Mouse (Mus musculus) forebrain, embryonic 16.5 days (tissue): ENCODE measurements around the gene Gm8439. TPM values are rescaled to one million over a fixed set of nuclear protein-coding genes. Genes with fewer than 3 reads are reported as not detected.

ENCODE experiments used
- ATAC-seq: fragments of 200-750 bp; cut with Nextera tagmentation; 2 replicates; pipeline ENCODE4 v1.8.0; 2017; ENCODE audit warnings: mild to moderate bottlenecking, moderate library complexity
- H3K27ac ChIP-seq: fragments of 300-500 bp; sonication (generic); 2 replicates; pipeline ENCODE4 v1.5.1; 2014; ENCODE audit warnings: low read length, control low read depth
- H3K27me3 ChIP-seq: fragments of 300-500 bp; sonication (generic); replicated peaks from 2 replicates; pipeline ENCODE4 v1.6.1; 2014; ENCODE audit warnings: low read length; ENCODE audit not compliant: control insufficient read depth, insufficient read depth
- H3K36me3 ChIP-seq: fragments of 300-500 bp; sonication (generic); 2 replicates; pipeline ENCODE4 v1.6.1; 2014; ENCODE audit not compliant: control insufficient read depth, insufficient read depth
- H3K4me1 ChIP-seq: fragments of 300-500 bp; sonication (generic); replicated peaks from 2 replicates; pipeline ENCODE4 v1.6.1; 2014; ENCODE audit warnings: low read length; ENCODE audit not compliant: control insufficient read depth, insufficient read depth
- H3K4me2 ChIP-seq: fragments of 300-500 bp; sonication (generic); 2 replicates; pipeline ENCODE4 v1.6.1; 2014; ENCODE audit warnings: mild to moderate bottlenecking, low read length, control low read depth
- H3K4me3 ChIP-seq: fragments of 300-500 bp; sonication (generic); replicated peaks from 2 replicates; pipeline ENCODE4 v1.5.1; 2014; ENCODE audit warnings: mild to moderate bottlenecking, low read length, control low read depth
- H3K9ac ChIP-seq: fragments of 300-500 bp; sonication (generic); replicated peaks from 2 replicates; pipeline ENCODE4 v1.6.1; 2014; ENCODE audit warnings: low read depth, low read length, control low read depth
- H3K9me3 ChIP-seq: fragments of 300-500 bp; sonication (generic); 2 replicates; pipeline ENCODE4 v1.6.1; 2016; ENCODE audit warnings: low read length; ENCODE audit not compliant: control insufficient read depth
- WGBS: fragments of 180-500 bp; shearing (Covaris S2); extraction: QIAGEN DNeasy Blood & Tissue Kit; methylation state at CpG from one replicate; pipeline ENCODE4 v1.1.7; 2014; 5-methylcytosine and 5-hydroxymethylcytosine counted together
- polyA plus RNA-seq: library from polyadenylated mRNA; unstranded; fragments of >200 nt; fragmentation: Nextera tagmentation; extraction: Ambion mirVana; gene quantifications from 2 replicates; pipeline ENCODE4 v1.2.1, GENCODE M21; 2015

Gm8439 gene
- polyA plus RNA-seq, 1 experiment from 2014 or later: not detected

DNA sequence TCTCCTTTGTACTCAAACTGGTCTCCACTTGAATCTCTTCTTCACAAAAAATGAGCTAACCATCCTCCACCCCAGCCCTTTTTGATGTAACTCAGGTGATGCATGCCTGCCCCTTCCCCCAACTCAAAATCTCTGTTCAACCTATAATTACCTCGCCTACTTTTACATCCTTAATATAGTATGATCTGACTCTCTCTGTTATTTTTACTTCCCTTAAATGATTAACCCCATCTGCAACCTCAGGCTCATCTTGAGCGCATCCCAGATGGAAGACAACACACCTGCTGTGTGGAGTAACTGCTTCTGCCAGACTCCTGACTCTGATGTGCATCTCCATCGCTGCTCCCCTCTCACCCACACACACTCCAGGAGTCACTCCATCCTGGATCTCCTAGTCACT is 14.1 kb downstream of the Gm8439 start:
- Histone ChIP-seq H3K4me1 (no peaks in the 10 kb centered on the region), H3K9ac (no peak overlapping the region), H3K36me3 (no peaks in the 10 kb centered on the region), H3K27ac (no peak overlapping the region), H3K4me3 (no peak overlapping the region), H3K27me3 (no peaks in the 10 kb centered on the region), H3K4me2 (no peak overlapping the region), H3K9me3 (no peaks in the 10 kb centered on the region)
- no peak for ATAC-seq
- WGBS: 82% methylated on average over 3 of the region's 3 CpGs

DNA sequence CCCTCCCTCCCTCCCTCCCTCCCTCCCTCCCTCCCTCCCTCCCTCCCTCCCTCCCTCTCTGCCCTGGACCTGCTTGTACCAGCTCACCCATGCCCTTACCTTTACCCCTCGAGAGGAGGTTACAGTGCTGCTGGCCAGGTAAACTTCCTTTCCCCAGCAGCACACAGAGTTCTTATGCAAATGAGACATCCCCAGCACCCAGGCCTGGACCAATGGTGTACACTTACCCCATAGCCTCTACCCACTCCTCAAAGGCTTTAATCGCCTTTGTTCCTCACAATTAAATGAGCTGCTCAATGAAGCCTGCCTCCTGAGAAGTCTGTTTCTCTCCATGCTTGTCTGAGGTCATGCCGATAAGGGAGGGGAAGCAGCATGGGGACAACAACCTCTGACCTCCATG is 18.4 kb downstream of the Gm8439 start:
- Histone ChIP-seq H3K4me2 (no peak overlapping the region), H3K9ac (no peak overlapping the region), H3K36me3 (no peaks in the 10 kb centered on the region), H3K9me3 (no peaks in the 10 kb centered on the region), H3K4me3 (no peak overlapping the region), H3K4me1 (no peaks in the 10 kb centered on the region), H3K27ac (no peak overlapping the region), H3K27me3 (no peaks in the 10 kb centered on the region)
- 2% methylated on average over 3 of the region's 3 CpGs for WGBS
- ATAC-seq: no peak

DNA sequence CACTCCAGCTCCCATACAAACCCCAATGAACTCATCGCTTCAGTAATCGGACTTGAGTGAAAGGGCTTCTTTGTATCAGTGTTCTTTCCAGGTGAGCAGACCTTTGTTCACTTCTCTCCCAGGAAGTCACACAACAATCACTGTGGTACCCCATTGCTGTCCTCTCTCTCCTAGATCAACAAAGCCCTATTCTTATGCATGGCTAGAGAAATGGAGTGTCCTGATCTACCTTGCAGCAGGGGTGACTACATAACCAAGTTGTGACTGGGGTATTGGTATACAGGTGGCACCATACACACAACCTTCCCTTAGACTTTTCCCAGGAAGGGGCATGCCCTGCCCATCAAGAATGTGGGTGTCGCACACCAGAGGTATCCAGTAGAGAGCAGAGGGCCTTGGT is 22.5 kb downstream of the Gm8439 start:
- no peaks in the 10 kb centered on the region for H3K36me3 ChIP-seq
- no peak overlapping the region for H3K9ac ChIP-seq
- H3K9me3 ChIP-seq: no peaks in the 10 kb centered on the region
- H3K4me1 ChIP-seq: peaks cover 8% of the 10 kb centered on the region
- H3K27ac ChIP-seq: no peak overlapping the region
- WGBS: 38% methylated on average over 3 of the region's 3 CpGs
- H3K4me2 ChIP-seq: no peak overlapping the region
- H3K4me3 ChIP-seq: no peak overlapping the region
- H3K27me3 ChIP-seq: no peaks in the 10 kb centered on the region
- no peak for ATAC-seq

DNA sequence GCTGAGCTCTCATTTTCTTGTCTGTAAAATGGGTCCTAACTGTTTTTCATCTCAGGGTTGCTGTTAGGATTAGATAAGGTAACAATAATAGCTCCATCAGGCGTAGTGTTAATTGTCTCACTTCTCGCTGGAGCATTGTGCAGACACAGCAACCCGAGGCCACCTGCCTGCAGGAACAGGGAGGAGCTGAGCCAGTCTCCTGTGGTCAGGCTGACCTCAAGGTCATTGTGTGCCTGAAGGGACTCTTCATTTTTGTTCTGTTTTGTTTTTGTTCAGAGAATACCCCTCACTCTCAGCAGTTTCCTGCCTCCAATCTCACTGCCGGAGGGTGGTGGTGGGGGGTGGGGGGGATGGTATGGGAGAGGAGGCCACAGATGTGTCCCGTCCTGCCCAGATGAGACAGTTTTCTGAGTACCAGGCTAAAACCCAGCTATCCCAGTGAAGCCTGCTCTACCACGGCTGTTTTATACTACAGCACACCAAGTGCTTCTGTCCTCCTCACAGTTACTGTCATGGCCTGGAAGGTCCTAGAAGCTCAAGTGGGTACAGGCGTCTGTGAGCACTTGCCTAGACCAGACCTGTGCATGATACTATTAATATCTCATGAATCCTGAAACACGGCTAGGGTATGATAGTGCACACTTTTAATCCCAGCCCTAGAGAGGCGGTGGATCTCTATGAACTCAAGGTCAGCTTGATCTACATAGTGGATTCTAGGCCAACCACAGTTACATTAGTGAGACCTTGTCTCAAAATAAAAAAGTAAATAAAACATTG is 23.9 kb downstream of the Gm8439 start:
- H3K36me3 ChIP-seq: no peaks in the 10 kb centered on the region
- no peak for ATAC-seq
- WGBS: 28% methylated on average over 9 of the region's 9 CpGs
- no peak overlapping the region for H3K4me2 ChIP-seq
- H3K9ac ChIP-seq: no peak overlapping the region
- peaks cover 11% of the 10 kb centered on the region for H3K4me1 ChIP-seq
- H3K27me3 ChIP-seq: no peaks in the 10 kb centered on the region
- H3K9me3 ChIP-seq: no peaks in the 10 kb centered on the region
- H3K4me3 ChIP-seq: no peak overlapping the region
- H3K27ac ChIP-seq: no peak overlapping the region

DNA sequence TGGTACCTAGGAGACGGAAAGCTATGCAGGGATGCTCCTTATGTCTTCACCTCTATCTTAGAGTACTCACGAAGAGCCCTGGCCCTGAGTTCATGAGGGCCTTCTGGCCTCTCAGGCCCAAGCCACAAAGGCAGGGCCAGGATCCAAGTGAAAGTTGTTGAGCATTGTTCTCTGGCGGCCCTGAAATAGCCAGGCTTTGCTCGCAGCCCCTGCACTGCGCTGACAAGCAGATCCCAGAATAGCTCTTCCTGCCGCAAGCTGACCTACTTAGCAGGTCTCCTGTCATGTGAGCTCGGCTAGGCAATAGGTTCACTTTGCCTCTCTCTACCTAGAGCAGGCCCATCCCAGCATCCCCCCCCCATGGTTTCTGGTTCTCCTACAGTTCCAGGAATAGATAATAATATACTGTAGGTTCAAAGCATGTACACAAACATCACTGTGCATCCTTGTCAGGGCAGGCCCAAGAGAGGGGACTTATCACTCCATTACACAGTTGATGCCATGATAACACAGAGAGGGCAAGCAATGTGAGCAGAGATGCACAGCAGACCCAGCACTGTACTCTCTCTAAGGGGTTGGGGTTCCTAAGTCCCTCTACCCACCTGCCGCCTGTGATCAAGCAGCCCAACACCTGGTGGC is 25.3 kb downstream of the Gm8439 start:
- ATAC-seq: peak; percentile 42; the same call in 1 of the 2 replicates
- Histone ChIP-seq H3K36me3 (no peaks in the 10 kb centered on the region), H3K4me3 (no peak overlapping the region), H3K27ac (no peak overlapping the region), H3K9ac (no peak overlapping the region), H3K27me3 (no peaks in the 10 kb centered on the region), H3K9me3 (no peaks in the 10 kb centered on the region), H3K4me2 (no peak overlapping the region), H3K4me1 (peaks cover 11% of the 10 kb centered on the region)
- 58% methylated on average over 8 of the region's 8 CpGs for WGBS

DNA sequence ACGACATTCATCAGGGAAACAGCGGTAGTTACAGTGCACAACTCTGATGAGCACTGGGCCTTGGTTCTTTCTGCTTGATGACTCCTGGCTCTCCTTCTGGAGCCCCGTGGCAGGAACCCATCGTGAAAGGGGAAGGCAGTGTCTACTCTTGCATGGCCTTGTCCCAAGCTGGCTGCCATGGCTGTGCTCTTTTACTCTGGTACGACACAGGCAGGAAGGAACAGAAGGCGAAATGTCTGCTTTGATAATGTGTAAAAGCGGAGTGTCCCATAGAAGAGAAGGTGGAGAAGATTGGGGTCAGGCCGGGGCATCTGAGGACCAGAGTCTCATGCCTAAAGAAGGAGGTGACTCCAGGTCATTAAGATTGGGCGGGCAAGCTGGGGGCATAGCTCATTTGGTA is 26.1 kb downstream of the Gm8439 start:
- no peak for ATAC-seq
- H3K4me1 ChIP-seq: peaks cover 11% of the 10 kb centered on the region
- H3K27ac ChIP-seq: no peak overlapping the region
- H3K9ac ChIP-seq: no peak overlapping the region
- H3K27me3 ChIP-seq: no peaks in the 10 kb centered on the region
- H3K36me3 ChIP-seq: no peaks in the 10 kb centered on the region
- WGBS: 73% methylated on average over 9 of the region's 9 CpGs
- H3K9me3 ChIP-seq: no peaks in the 10 kb centered on the region
- no peak overlapping the region for H3K4me2 ChIP-seq
- H3K4me3 ChIP-seq: no peak overlapping the region

DNA sequence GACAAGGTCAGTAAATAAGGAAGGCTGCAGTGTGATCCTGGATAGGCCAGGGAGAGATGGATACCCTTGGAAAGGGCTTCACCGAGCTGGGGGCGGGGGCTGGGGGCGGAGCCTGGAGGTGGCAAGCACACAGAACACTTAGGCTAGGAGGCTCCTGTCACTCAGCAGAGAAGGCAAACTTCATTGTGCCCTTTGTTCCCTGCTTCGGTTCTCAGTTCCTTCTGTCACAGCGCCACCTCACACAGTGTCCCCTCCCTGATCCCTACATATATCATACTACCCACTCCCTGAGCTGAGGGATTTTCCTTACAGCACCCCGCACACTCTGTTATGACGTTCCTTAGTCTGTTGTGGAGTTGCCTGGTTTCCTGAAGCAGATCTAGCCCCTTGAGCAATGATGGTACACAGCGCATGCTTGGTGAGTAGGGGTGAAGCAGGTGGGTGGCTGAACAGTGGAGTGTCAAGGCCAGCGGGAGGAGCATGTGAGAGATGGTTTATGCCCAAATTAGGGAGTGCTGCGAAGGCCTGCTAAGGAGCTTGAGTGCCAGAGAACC is 27.1 kb downstream of the Gm8439 start:
- ATAC-seq: peak; percentile 58
- Histone ChIP-seq H3K9me3 (no peaks in the 10 kb centered on the region), H3K27ac (no peak overlapping the region), H3K4me2 (no peak overlapping the region), H3K27me3 (no peaks in the 10 kb centered on the region), H3K9ac (no peak overlapping the region), H3K36me3 (no peaks in the 10 kb centered on the region), H3K4me3 (no peak overlapping the region), H3K4me1 (peaks cover 11% of the 10 kb centered on the region)
- WGBS: 23% methylated on average over 10 of the region's 10 CpGs

DNA sequence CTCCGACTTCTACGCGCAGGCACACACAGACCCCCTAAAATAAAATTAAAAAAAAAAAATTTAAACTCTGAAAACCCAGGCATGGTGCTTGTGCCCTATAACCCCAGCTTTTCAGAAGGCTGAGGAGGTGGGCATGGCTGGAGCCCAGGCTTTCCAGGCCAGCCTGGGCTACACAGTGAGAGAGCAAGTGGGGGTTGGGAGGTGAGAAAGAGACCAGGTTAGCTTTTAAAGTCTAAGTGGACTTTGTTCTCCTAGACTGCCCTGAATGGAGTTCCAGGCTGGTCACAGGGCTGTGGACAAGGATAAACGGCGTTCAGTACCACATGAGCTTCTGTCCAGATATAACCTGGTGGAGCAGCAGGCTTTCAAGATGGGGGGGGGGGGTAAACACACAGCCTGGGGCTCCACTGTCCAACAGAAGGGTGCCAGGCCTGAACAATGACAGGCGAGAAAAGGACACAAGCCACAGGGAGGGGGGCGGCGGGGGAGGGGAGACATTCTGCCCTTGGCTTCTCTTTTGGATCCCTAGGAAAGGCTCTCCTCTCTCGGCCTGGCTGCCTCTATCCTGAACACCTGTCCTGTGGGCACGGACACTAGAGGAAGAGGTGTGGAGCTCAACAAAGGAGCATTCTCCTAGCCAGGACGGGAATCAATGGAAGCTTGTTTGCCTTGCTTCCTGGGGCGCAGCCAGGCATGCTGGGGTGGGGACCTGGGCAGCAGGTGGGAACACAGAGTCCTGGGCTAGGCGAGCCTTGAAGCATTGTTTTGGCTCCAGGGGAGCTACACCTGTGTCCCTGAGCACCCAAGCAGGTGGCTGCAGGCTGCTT is 27.9 kb downstream of the Gm8439 start:
- H3K4me2 ChIP-seq: no peak overlapping the region
- H3K9ac ChIP-seq: no peak overlapping the region
- no peak overlapping the region for H3K27ac ChIP-seq
- no peaks in the 10 kb centered on the region for H3K9me3 ChIP-seq
- H3K36me3 ChIP-seq: no peaks in the 10 kb centered on the region
- no peaks in the 10 kb centered on the region for H3K27me3 ChIP-seq
- 57% methylated on average over 12 of the region's 13 CpGs for WGBS
- H3K4me3 ChIP-seq: no peak overlapping the region
- ATAC-seq: no peak
- H3K4me1 ChIP-seq: peaks cover 11% of the 10 kb centered on the region

DNA sequence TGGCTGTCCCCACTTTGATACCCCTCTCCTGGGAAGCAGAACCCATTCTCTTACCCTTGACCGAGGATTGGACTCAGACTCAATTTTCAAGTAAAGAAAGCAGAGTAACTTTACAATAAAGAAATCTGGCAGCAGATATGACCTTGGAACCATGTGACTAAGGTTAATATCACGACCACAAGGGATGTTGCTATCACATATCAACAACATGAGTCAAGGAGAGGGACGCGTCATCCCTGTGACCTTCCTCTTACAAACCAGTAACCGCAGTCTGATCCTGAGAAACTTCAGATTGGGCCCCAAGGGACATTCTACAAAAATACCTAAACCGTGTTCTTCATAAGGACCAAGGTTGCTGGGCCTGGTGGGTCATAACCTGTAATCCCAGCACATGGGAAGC is 39.2 kb downstream of the Gm8439 start:
- Histone ChIP-seq H3K36me3 (no peaks in the 10 kb centered on the region), H3K9ac (no peak overlapping the region), H3K27ac (no peak overlapping the region), H3K4me3 (no peak overlapping the region), H3K4me2 (no peak overlapping the region), H3K4me1 (no peaks in the 10 kb centered on the region), H3K9me3 (no peaks in the 10 kb centered on the region), H3K27me3 (no peaks in the 10 kb centered on the region)
- WGBS: 90% methylated on average over 6 of the region's 6 CpGs
- no peak for ATAC-seq
